Mouse (Mus musculus): ENCODE data around the gene Kdm8. TPM values are rescaled to one million over a fixed set of nuclear protein-coding genes. Genes with fewer than 3 reads are reported as not detected.

Kdm8 gene
- polyA plus RNA-seq, 1 experiment: 4.0 TPM

DNA sequence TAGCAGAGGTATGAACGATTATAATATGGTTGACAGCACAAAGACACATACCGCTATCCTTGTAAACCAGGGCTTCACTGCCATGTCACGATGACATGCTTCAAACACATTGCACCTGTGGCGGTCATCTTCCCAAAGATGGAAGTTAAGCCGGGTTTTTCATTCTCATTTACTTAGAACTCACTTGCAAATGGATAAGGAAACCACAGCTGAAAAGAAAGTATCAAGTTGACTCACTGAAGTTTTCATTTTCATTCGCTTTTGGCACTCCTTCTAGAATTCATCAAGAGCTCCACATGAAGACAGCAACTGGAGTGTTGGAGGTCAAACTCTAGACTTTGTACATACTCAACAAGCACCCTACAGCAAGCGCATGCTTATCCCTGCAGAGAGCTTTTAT, 56.4 kb downstream of the Kdm8 start:
- Histone ChIP-seq H3K79me2 (ENCODE audit: control insufficient read depth, insufficient read depth) (no peaks in the 10 kb centered on the region), H3K27me3 (ENCODE audit: control insufficient read depth, insufficient read depth, insufficient read length) (no peaks in the 10 kb centered on the region), H3K4me2 (ENCODE audit: low read depth) (no peak overlapping the region), H3ac (ENCODE audit: control insufficient read depth, insufficient read length) (no peak overlapping the region), H3K4me3 (no peak overlapping the region), H3K36me3 (ENCODE audit: control insufficient read depth, insufficient read depth) (no peaks in the 10 kb centered on the region)
- TF ChIP-seq REST (IDR thresholded peaks at IDR 0.05; ENCODE audit: insufficient read depth, insufficient read length) (no peak), CEBPB (IDR thresholded peaks at IDR 0.05; ENCODE audit: insufficient read depth, poor library complexity, severe bottlenecking) (no peak), SRF (IDR thresholded peaks at IDR 0.05; ENCODE audit: control insufficient read depth, insufficient read length, low read depth) (no peak), POLR2AphosphoS2 (IDR thresholded peaks at IDR 0.05; ENCODE audit: insufficient read length, low read depth) (no peak), TCF3 (IDR thresholded peaks at IDR 0.05; ENCODE audit: insufficient read length, low read depth) (no peak), MYOD1 (IDR thresholded peaks at IDR 0.05; ENCODE audit: control insufficient read depth in 1 of 3, insufficient read length in 2 of 3, low read depth in 2 of 3) (no peak), E2F4 (IDR thresholded peaks at IDR 0.05; ENCODE audit: insufficient read depth) (no peak), TCF12 (IDR thresholded peaks at IDR 0.05; ENCODE audit: insufficient read depth, poor library complexity, severe bottlenecking) (no peak), USF1 (IDR thresholded peaks at IDR 0.05; ENCODE audit: low read depth) (no peak), POLR2A (IDR thresholded peaks at IDR 0.05; ENCODE audit: insufficient read length, low read depth) (no peak), MYOG (IDR thresholded peaks at IDR 0.05; ENCODE audit: control insufficient read depth in 1 of 3, insufficient read depth in 1 of 3, insufficient read length in 2 of 3, low read depth in 2 of 3) (no peak), MAX (IDR thresholded peaks at IDR 0.05; ENCODE audit: low read depth) (no peak)

DNA sequence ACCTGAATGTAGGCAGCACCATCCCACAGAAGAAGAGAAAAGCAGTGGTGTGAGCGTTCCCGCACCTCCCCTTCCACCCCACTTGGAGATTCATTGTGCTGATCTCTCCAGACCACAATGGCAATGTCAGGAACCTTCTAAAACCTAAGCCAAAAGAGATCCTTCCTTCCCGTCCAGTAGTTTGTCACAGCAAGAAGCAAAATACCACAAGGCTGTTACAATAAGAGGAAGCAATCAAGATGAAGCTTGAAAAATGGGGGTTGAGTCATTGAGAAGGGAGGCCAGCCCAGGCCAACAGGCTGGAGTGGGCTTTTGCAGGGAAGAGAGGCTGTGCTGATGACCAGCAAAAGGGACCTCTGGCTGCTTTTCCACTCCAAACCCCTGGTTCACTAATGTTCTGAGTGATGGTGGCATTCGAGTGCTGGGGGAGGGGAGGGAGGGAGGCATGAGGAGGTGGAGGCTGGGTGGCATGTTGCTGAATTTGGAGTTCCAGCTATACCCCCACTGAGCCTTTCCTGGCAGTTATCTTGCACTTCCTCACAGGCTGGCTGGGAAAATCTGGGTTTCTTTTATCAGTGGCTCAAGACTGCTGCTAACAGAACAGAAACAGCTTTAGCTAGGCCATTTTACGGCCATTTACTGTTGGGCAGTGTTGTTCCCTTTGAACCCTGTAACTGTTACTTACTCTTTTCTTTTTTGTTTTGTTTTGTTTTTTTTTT, 59.1 kb downstream of the Kdm8 start:
- no peaks in the 10 kb centered on the region for H3K27me3 ChIP-seq (ENCODE audit: control insufficient read depth, insufficient read depth, insufficient read length)
- H3K4me2 ChIP-seq (ENCODE audit: low read depth): no peak overlapping the region
- no peak overlapping the region for H3ac ChIP-seq (ENCODE audit: control insufficient read depth, insufficient read length)
- no peak for TF ChIP-seq REST (IDR thresholded peaks at IDR 0.05; ENCODE audit: insufficient read depth, insufficient read length)
- no peak for TF ChIP-seq SRF (IDR thresholded peaks at IDR 0.05; ENCODE audit: control insufficient read depth, insufficient read length, low read depth)
- no peak for TF ChIP-seq USF1 (IDR thresholded peaks at IDR 0.05; ENCODE audit: low read depth)
- TF ChIP-seq E2F4 (IDR thresholded peaks at IDR 0.05; ENCODE audit: insufficient read depth): no peak
- no peak for TF ChIP-seq TCF12 (IDR thresholded peaks at IDR 0.05; ENCODE audit: insufficient read depth, poor library complexity, severe bottlenecking)
- H3K36me3 ChIP-seq (ENCODE audit: control insufficient read depth, insufficient read depth): no peaks in the 10 kb centered on the region
- H3K79me2 ChIP-seq (ENCODE audit: control insufficient read depth, insufficient read depth): no peaks in the 10 kb centered on the region
- H3K4me3 ChIP-seq: no peak overlapping the region

DNA sequence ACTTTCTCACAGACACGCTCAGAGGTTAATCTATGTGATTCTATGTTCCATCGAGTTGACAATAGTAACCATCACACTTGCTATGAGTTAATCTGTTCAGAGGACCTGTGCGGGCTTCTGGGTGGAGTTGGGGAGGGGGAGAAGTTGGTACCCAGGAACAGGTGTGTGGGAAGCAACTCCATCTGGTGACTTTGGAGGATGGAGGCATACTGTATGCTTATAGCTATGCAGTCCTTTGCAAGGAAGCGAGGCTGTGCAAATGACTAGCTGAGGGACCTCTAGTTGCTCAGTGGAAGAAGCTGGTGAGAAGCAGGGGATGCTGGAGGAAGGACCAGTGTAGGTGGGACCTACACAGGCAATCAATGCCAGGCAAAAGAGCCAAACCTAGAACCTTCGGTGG, 60.1 kb downstream of the Kdm8 start:
- Histone ChIP-seq H3K4me3 (no peak overlapping the region), H3K79me2 (ENCODE audit: control insufficient read depth, insufficient read depth) (no peaks in the 10 kb centered on the region), H3ac (ENCODE audit: control insufficient read depth, insufficient read length) (no peak overlapping the region), H3K27me3 (ENCODE audit: control insufficient read depth, insufficient read depth, insufficient read length) (no peaks in the 10 kb centered on the region), H3K36me3 (ENCODE audit: control insufficient read depth, insufficient read depth) (no peaks in the 10 kb centered on the region), H3K4me2 (ENCODE audit: low read depth) (no peak overlapping the region)
- TF ChIP-seq CEBPB (IDR thresholded peaks at IDR 0.05; ENCODE audit: insufficient read depth, poor library complexity, severe bottlenecking): no peak
- TF ChIP-seq MAX (IDR thresholded peaks at IDR 0.05; ENCODE audit: low read depth): no peak
- TF ChIP-seq SRF (IDR thresholded peaks at IDR 0.05; ENCODE audit: control insufficient read depth, insufficient read length, low read depth): no peak

DNA sequence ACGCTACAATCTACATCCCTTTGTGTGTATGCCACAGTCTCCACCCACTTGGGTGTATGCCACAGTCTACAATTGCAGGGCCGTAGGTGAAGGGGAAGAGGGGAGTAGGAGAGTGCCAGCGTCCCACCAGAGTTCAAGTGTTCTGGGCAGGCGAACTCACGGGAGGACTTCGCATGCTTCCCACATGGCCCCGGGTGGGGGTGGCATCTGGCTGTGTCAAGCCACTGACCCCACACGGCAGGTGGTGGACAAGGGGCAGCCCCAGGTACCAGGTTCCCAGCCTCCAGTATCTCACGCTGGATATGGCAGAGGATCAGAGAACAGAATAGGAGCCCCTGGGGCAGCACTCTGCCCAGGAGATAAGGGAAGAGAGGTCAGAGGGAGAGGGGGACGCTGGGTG, 61.1 kb downstream of the Kdm8 start:
- Histone ChIP-seq H3K27me3 (ENCODE audit: control insufficient read depth, insufficient read depth, insufficient read length) (no peaks in the 10 kb centered on the region), H3K36me3 (ENCODE audit: control insufficient read depth, insufficient read depth) (no peaks in the 10 kb centered on the region), H3K4me3 (no peak overlapping the region), H3ac (ENCODE audit: control insufficient read depth, insufficient read length) (no peak overlapping the region), H3K79me2 (ENCODE audit: control insufficient read depth, insufficient read depth) (no peaks in the 10 kb centered on the region), H3K4me2 (ENCODE audit: low read depth) (no peak overlapping the region)
- TF ChIP-seq USF1 (IDR thresholded peaks at IDR 0.05; ENCODE audit: low read depth): no peak
- no peak for TF ChIP-seq MYOD1 (IDR thresholded peaks at IDR 0.05; ENCODE audit: control insufficient read depth in 1 of 3, insufficient read length in 2 of 3, low read depth in 2 of 3)
- TF ChIP-seq CEBPB (IDR thresholded peaks at IDR 0.05; ENCODE audit: insufficient read depth, poor library complexity, severe bottlenecking): no peak
- no peak for TF ChIP-seq E2F4 (IDR thresholded peaks at IDR 0.05; ENCODE audit: insufficient read depth)
- no peak for TF ChIP-seq REST (IDR thresholded peaks at IDR 0.05; ENCODE audit: insufficient read depth, insufficient read length)
- TF ChIP-seq POLR2AphosphoS2 (IDR thresholded peaks at IDR 0.05; ENCODE audit: insufficient read length, low read depth): no peak
- TF ChIP-seq SRF (IDR thresholded peaks at IDR 0.05; ENCODE audit: control insufficient read depth, insufficient read length, low read depth): no peak
- TF ChIP-seq POLR2A (IDR thresholded peaks at IDR 0.05; ENCODE audit: insufficient read length, low read depth): no peak
- TF ChIP-seq TCF12 (IDR thresholded peaks at IDR 0.05; ENCODE audit: insufficient read depth, poor library complexity, severe bottlenecking): no peak
- TF ChIP-seq MAX (IDR thresholded peaks at IDR 0.05; ENCODE audit: low read depth): no peak
- TF ChIP-seq TCF3 (IDR thresholded peaks at IDR 0.05; ENCODE audit: insufficient read length, low read depth): no peak
- no peak for TF ChIP-seq MYOG (IDR thresholded peaks at IDR 0.05; ENCODE audit: control insufficient read depth in 1 of 3, insufficient read depth in 1 of 3, insufficient read length in 2 of 3, low read depth in 2 of 3)

DNA sequence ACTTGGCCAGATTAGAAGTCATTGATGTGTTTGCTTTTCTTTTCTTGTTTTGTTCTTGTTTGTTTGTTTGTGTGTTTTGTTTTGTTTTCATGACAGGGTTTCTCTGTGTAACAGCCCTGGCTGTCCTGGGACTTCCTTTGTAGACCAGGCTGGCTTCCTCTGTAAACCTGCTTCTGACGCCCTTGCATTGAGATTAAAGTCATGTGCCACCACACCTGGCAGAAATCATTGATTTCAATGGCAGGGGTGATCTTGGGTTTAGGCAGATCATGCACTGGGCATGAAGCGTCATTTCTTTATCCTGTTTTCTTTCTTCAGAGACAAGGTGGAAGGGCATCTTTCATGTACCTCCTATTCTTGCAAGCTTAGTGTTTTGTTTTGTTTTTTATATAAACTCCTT, 62.8 kb downstream of the Kdm8 start:
- Histone ChIP-seq H3ac (ENCODE audit: control insufficient read depth, insufficient read length) (no peak overlapping the region), H3K79me2 (ENCODE audit: control insufficient read depth, insufficient read depth) (no peaks in the 10 kb centered on the region), H3K4me2 (ENCODE audit: low read depth) (no peak overlapping the region), H3K4me3 (no peak overlapping the region), H3K27me3 (ENCODE audit: control insufficient read depth, insufficient read depth, insufficient read length) (no peaks in the 10 kb centered on the region), H3K36me3 (ENCODE audit: control insufficient read depth, insufficient read depth) (no peaks in the 10 kb centered on the region)
- no peak for TF ChIP-seq REST (IDR thresholded peaks at IDR 0.05; ENCODE audit: insufficient read depth, insufficient read length)
- TF ChIP-seq USF1 (IDR thresholded peaks at IDR 0.05; ENCODE audit: low read depth): no peak
- no peak for TF ChIP-seq SRF (IDR thresholded peaks at IDR 0.05; ENCODE audit: control insufficient read depth, insufficient read length, low read depth)
- TF ChIP-seq CEBPB (IDR thresholded peaks at IDR 0.05; ENCODE audit: insufficient read depth, poor library complexity, severe bottlenecking): no peak
- TF ChIP-seq POLR2AphosphoS2 (IDR thresholded peaks at IDR 0.05; ENCODE audit: insufficient read length, low read depth): no peak
- TF ChIP-seq E2F4 (IDR thresholded peaks at IDR 0.05; ENCODE audit: insufficient read depth): no peak
- no peak for TF ChIP-seq MYOD1 (IDR thresholded peaks at IDR 0.05; ENCODE audit: control insufficient read depth in 1 of 3, insufficient read length in 2 of 3, low read depth in 2 of 3)
- TF ChIP-seq MAX (IDR thresholded peaks at IDR 0.05; ENCODE audit: low read depth): no peak
- TF ChIP-seq TCF3 (IDR thresholded peaks at IDR 0.05; ENCODE audit: insufficient read length, low read depth): no peak
- TF ChIP-seq TCF12 (IDR thresholded peaks at IDR 0.05; ENCODE audit: insufficient read depth, poor library complexity, severe bottlenecking): no peak
- TF ChIP-seq MYOG (IDR thresholded peaks at IDR 0.05; ENCODE audit: control insufficient read depth in 1 of 3, insufficient read depth in 1 of 3, insufficient read length in 2 of 3, low read depth in 2 of 3): no peak
- TF ChIP-seq POLR2A (IDR thresholded peaks at IDR 0.05; ENCODE audit: insufficient read length, low read depth): no peak
